Mouse (Mus musculus): ENCODE results near the gene Harbi1.

Harbi1 gene

GRCm38 (mm10) chr2:91714921-91715320 is 4.3 kb downstream of the Harbi1 start:
- DNase-seq (ENCODE audit: low spot score in 2 of 2) = no peak

- DNase-seq (ENCODE audit: low spot score in 2 of 2) = no peak
Measured at GRCm38 (mm10) chr2:91718276-91718675, 7.6 kb downstream of the Harbi1 start.

GRCm38 (mm10) chr2:91723382-91723781 is 12.7 kb downstream of the Harbi1 start:
- no peak for DNase-seq (ENCODE audit: low spot score in 2 of 2)

- no peak for DNase-seq (ENCODE audit: low spot score in 2 of 2)
Measured at GRCm38 (mm10) chr2:91723951-91724350, 13.3 kb downstream of the Harbi1 start.

GRCm38 (mm10) chr2:91724716-91725115 is 14.1 kb downstream of the Harbi1 start:
- DNase-seq (ENCODE audit: low spot score in 2 of 2) = no peak

GRCm38 (mm10) chr2:91725476-91725875 is 14.8 kb downstream of the Harbi1 start:
- DNase-seq (ENCODE audit: low spot score in 2 of 2) = peak; percentile 6 to 16

GRCm38 (mm10) chr2:91727011-91727410 is 16.4 kb downstream of the Harbi1 start:
- DNase-seq (ENCODE audit: low spot score in 2 of 2) = no peak

- no peak for DNase-seq (ENCODE audit: low spot score in 2 of 2)
Measured at GRCm38 (mm10) chr2:91729571-91729970, 18.9 kb downstream of the Harbi1 start.

GRCm38 (mm10) chr2:91729971-91730821 is 19.5 kb downstream of the Harbi1 start, which contains the start of gene Ambra1:
Ambra1 (plus strand) TSS chr2:91730134.
- DNase-seq (ENCODE audit: low spot score in 2 of 2) = peak; percentile 67 to 73

GRCm38 (mm10) chr2:91735221-91735620 is 24.6 kb downstream of the Harbi1 start:
- no peak for DNase-seq (ENCODE audit: low spot score in 2 of 2)

GRCm38 (mm10) chr2:91739586-91739985 is 28.9 kb downstream of the Harbi1 start:
- no peak for DNase-seq (ENCODE audit: low spot score in 2 of 2)

- no peak for DNase-seq (ENCODE audit: low spot score in 2 of 2)
Measured at GRCm38 (mm10) chr2:91744686-91745085, 34.0 kb downstream of the Harbi1 start.

GRCm38 (mm10) chr2:91749811-91750261 is 39.2 kb downstream of the Harbi1 start:
- no peak for DNase-seq (ENCODE audit: low spot score in 2 of 2)
